Mouse (Mus musculus) right cerebral cortex, postnatal 25 days (tissue): ENCODE results near the gene Eda.
"Not testable (repeated sequence)": the region's sequence is repeated elsewhere in the genome, so short reads cannot be mapped to it uniquely, and the experiment has no call there.

Experiments
- DNase-seq: peaks from one replicate; pipeline ENCODE4 v3.0.0; 2022

The Eda gene

DNA sequence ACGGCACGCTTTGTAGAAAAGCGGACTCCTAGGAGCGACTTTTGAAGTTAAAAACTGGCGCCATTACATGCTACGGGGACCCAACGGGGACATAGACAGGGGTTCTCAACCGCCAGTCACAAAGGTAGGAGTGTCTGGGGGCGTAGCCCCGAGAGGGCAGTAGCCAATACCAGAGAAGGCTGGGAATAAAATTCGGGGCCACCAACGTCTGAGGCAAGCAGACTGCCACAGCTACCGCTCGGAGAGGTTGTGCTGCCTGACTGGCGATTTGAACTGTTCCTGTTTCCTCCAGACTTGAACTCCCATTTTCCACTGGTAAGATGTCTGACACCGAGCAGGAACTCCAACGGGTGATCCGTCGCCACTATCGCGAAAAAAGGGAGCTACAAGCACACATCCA lies 453.3 kb downstream of the Eda start, which contains the start of gene Otud6a:
Gene Otud6a (plus strand): TSS at position 321 of the 400 bp plus-strand sequence.
- DNase-seq, result no peak

DNA sequence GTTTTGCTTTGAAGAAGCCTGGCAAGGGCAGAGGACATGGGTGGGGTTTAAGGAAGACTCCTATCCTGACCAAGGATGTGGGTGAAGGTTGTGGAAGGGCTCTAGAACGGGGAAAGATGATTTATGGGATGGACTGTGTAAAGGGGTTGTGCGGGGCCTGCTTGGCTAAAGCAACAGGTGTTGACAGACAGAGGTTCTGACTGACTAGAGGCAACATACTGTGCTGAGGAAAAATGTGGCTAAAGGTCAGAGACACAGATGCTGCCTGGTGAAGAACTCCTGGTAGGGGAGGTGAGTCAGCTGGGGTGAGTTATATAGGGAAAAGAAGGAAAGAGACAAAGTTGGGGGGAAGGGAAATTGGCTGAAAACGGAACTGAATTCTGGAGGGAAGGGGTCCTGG lies 456.9 kb downstream of the Eda start:
- DNase-seq, result no peak

DNA sequence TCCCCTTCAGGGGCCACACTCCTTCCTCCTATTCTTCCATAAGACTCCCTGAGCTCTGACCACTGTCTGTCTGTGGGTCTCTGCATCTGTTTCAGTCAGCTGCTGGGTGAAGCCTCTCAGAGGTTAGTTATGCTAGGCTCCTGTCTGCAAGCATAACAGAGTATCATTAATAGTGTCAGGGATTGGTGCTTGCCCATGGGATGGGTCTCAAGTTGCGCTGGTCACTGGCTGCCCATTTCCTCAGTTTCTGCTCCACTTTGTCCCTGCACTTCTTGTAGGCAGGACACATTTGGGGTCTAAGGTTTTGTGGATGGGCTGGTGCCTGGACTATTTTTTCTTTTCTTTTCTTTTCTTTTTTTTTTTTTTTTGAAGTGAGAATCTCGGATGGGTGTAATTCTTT lies 467.2 kb downstream of the Eda start, which contains the start of gene Awat2:
Gene Awat2 (minus strand): TSS at position 101 of the 400 bp plus-strand sequence.
- not testable (repeated sequence) for DNase-seq

DNA sequence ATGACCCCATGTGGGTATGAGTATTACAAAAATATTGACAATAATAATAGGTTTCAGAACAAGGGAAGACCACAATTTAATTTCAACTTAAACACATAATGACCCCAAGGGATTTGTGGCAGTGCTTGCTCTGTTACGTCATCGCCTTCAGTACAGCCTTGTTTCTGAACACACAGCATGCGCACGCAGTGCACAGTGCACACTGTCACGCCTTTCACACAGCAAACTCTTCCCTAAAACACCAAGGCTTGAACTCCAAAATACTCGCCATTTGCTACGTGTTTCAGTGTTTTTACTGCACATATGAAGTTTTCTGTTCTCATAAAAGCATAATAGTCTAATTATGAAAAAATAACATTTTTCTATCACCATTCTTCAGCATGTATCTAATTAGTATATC lies 468.1 kb downstream of the Eda start:
- no peak for DNase-seq
